Mouse (Mus musculus) activated CD4-positive, CD25-positive, alpha-beta regulatory T cell, adult 4 months (primary cell): ENCODE data around the gene Tff1. TPM values are rescaled to one million over a fixed set of nuclear protein-coding genes. Genes with fewer than 3 reads are reported as not detected.

Experiments used
- polyA plus RNA-seq, 2 experiments: library from polyadenylated mRNA; unstranded; fragments of 100-300 nt; shearing (Covaris generic); gene quantifications; one replicate each; pipeline ENCODE4 v1.2.1; 2017

The Tff1 gene
- polyA plus RNA-seq, 2 experiments from 2014 or later, result 0.89 TPM; not detected in 1

Other genes with a start within 250 kb of the Tff1 start
- gene Umodl1, start 210.6 kb downstream of the Tff1 start, polyA plus RNA-seq, result not detected
- 100 to 1,000 TPM; 104 to 116 TPM for gene Abcg1, start 107.6 kb downstream of the Tff1 start, polyA plus RNA-seq
- gene Tff3, start 35.6 kb downstream of the Tff1 start, polyA plus RNA-seq, result not detected
- not detected for gene Tff2, start 21.0 kb downstream of the Tff1 start, polyA plus RNA-seq
- 1 to 10 TPM; 1.5 to 2.1 TPM for gene Tmprss3, start 33.7 kb upstream of the Tff1 start, polyA plus RNA-seq
- gene Ubash3a, start 42.6 kb upstream of the Tff1 start, polyA plus RNA-seq, result 100 to 1,000 TPM; 235 to 244 TPM
- 1 to 10 TPM in 1 of 2 experiments, under 1 TPM in 1; 0.86 to 2.7 TPM for gene Rsph1, start 112.1 kb upstream of the Tff1 start, polyA plus RNA-seq
- gene Slc37a1, start 121.5 kb upstream of the Tff1 start, polyA plus RNA-seq, result 10 to 100 TPM; 20.5 to 26.2 TPM
- gene Pde9a, start 220.9 kb upstream of the Tff1 start, polyA plus RNA-seq, result 1 to 10 TPM in 1 of 2 experiments, not detected in 1; 1.4 TPM